Mouse (Mus musculus): ENCODE data around the gene Bend3.
"Not testable (repeated sequence)": the region's sequence is repeated elsewhere in the genome, so short reads cannot be mapped to it uniquely, and the experiment has no call there.

The Bend3 gene

GRCm38 (mm10) chr10:43480227-43480849 lies 1.7 kb downstream of the Bend3 start:
- peak; percentile 18 for DNase-seq (ENCODE audit: low read depth, low spot score)

GRCm38 (mm10) chr10:43481179-43481578 lies 2.5 kb downstream of the Bend3 start:
- DNase-seq (ENCODE audit: low read depth, low spot score): no peak

GRCm38 (mm10) chr10:43482021-43482420 lies 3.4 kb downstream of the Bend3 start:
- no peak for DNase-seq (ENCODE audit: low read depth, low spot score)

- DNase-seq (ENCODE audit: low read depth, low spot score): peak; percentile 9
Observed at GRCm38 (mm10) chr10:43483426-43483995, 4.9 kb downstream of the Bend3 start.

- no peak for DNase-seq (ENCODE audit: low read depth, low spot score)
Observed at GRCm38 (mm10) chr10:43485751-43486268, 7.2 kb downstream of the Bend3 start.

- no peak for DNase-seq (ENCODE audit: low read depth, low spot score)
Observed at GRCm38 (mm10) chr10:43487441-43488010, 8.9 kb downstream of the Bend3 start.

- no peak for DNase-seq (ENCODE audit: low read depth, low spot score)
Observed at GRCm38 (mm10) chr10:43488258-43488657, 9.6 kb downstream of the Bend3 start.

GRCm38 (mm10) chr10:43489139-43489538 lies 10.5 kb downstream of the Bend3 start:
- DNase-seq (ENCODE audit: low read depth, low spot score): no peak

- peak; percentile 20 for DNase-seq (ENCODE audit: low read depth, low spot score)
Observed at GRCm38 (mm10) chr10:43489550-43489949, 10.9 kb downstream of the Bend3 start.

GRCm38 (mm10) chr10:43490034-43490433 lies 11.4 kb downstream of the Bend3 start:
- no peak for DNase-seq (ENCODE audit: low read depth, low spot score)

GRCm38 (mm10) chr10:43490846-43491245 lies 12.2 kb downstream of the Bend3 start:
- no peak for DNase-seq (ENCODE audit: low read depth, low spot score)

GRCm38 (mm10) chr10:43502599-43502998 lies 24.0 kb downstream of the Bend3 start:
- DNase-seq (ENCODE audit: low read depth, low spot score): no peak

GRCm38 (mm10) chr10:43504291-43504690 lies 25.7 kb downstream of the Bend3 start:
- DNase-seq (ENCODE audit: low read depth, low spot score): no peak

GRCm38 (mm10) chr10:43507051-43507450 lies 28.4 kb downstream of the Bend3 start:
- DNase-seq (ENCODE audit: low read depth, low spot score): no peak

GRCm38 (mm10) chr10:43509228-43509627 lies 30.6 kb downstream of the Bend3 start:
- DNase-seq (ENCODE audit: low read depth, low spot score): no peak

- no peak for DNase-seq (ENCODE audit: low read depth, low spot score)
Observed at GRCm38 (mm10) chr10:43512976-43513375, 34.3 kb downstream of the Bend3 start.

- no peak for DNase-seq (ENCODE audit: low read depth, low spot score)
Observed at GRCm38 (mm10) chr10:43516992-43517660, 38.5 kb downstream of the Bend3 start.

GRCm38 (mm10) chr10:43517836-43518235 lies 39.2 kb downstream of the Bend3 start:
- DNase-seq (ENCODE audit: low read depth, low spot score): no peak

GRCm38 (mm10) chr10:43518368-43518767 lies 39.7 kb downstream of the Bend3 start:
- no peak for DNase-seq (ENCODE audit: low read depth, low spot score)

GRCm38 (mm10) chr10:43519977-43520376 lies 41.3 kb downstream of the Bend3 start:
- DNase-seq (ENCODE audit: low read depth, low spot score): no peak

GRCm38 (mm10) chr10:43523931-43524330 lies 45.3 kb downstream of the Bend3 start, which contains the start of gene Gm9803:
Gm9803 (plus strand) TSS chr10:43524084.
- DNase-seq (ENCODE audit: low read depth, low spot score): not testable (repeated sequence)
